Mouse (Mus musculus): ENCODE data around the gene Ogfr. TPM values are rescaled to one million over a fixed set of nuclear protein-coding genes. Genes with fewer than 3 reads are reported as not detected.

Gene Ogfr
- polyA plus RNA-seq (2016; fragmentation: Nextera tagmentation; extraction: Ambion mirVana): 96.4 and 105 TPM in 2 replicates

DNA sequence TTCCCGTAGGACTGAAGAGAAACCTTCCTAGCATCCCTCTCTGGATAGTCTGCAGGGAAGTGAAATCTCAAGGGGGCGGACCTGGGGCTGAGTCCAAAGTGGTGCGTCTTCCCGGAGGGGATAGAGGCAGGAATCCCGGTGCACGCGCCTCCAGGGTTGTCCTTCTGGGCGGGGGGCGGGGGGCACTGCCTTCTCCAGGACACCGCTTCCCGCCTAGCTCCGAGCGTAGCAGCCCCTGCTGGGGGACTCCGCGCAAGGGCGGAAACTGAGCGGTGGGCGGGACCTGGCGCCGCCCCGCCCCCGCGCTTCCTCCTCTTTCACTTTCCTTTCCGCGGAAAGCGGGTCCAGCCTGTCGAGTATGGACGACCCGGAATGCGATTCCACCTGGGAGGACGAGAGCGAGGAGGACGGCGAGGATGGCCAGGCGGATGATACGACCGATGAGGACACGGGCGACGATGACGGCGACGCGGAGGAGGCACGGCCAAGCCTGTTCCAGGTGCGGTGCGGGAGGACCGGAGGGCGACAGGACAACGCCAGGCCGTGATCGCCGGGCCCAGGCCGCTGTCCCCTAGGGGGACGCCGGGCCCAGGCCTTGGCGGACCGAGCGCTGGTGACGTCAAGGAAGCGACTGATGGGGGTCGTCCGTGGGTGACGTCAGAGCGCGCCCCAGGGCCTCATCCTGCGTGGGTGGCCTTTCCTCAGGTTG is at the start of gene Ogfr:
Gene Ogfr (plus strand): TSS at position 123 of the 709 bp plus-strand sequence.
- peaks cover 68% of the 10 kb centered on the region for H3K36me3 ChIP-seq
- H3K9me3 ChIP-seq: no peaks in the 10 kb centered on the region
- DNase-seq (ENCODE audit: low spot score): peak; percentile 90
- H3K4me1 ChIP-seq (replicated peaks): peaks cover 35% of the 10 kb centered on the region
- WGBS: under 1% methylated on average over 66 of the region's 67 CpGs
- H3K27me3 ChIP-seq (ENCODE audit: insufficient read depth, poor library complexity, severe bottlenecking): no peaks in the 10 kb centered on the region
- H3K4me3 ChIP-seq: peak within 1 kb of the TSS; percentile 92
- peak within 1 kb of the TSS; percentile 95 for H3K27ac ChIP-seq

GRCm38 (mm10) chr2:180543675-180544074 is 45.4 kb upstream of the Ogfr start:
- no peaks in the 10 kb centered on the region for H3K9me3 ChIP-seq
- H3K4me1 ChIP-seq (replicated peaks): peaks cover 18% of the 10 kb centered on the region
- H3K4me3 ChIP-seq: no peak overlapping the region
- WGBS: 87% methylated on average over 2 of the region's 2 CpGs
- no peak overlapping the region for H3K27ac ChIP-seq
- no peak for DNase-seq (ENCODE audit: low spot score)
- H3K36me3 ChIP-seq: no peaks in the 10 kb centered on the region
- peaks cover 15% of the 10 kb centered on the region; the same call in 1 of the 2 replicates for H3K27me3 ChIP-seq (ENCODE audit: insufficient read depth, poor library complexity, severe bottlenecking)

DNA sequence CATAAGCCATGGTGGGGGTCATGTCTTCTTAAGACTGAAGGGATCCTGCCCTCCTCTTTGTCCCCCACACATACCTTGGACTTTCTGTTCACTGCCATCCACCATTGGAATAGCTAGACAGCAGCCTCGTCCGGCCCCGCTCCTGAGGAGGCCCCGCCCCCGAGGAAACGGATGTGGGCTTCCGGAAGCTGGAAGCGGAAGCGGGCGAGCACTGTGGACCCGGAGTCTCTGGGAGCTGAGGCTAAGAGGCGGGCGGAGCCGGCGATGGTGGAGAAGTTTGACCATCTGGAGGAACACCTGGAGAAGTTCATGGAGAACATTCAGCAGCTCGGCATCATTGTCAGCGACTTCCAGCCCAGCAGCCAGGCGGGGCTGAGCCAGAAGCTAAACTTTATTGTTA is 44.0 kb upstream of the Ogfr start:
- Histone ChIP-seq H3K27ac (no peak overlapping the region), H3K9me3 (no peaks in the 10 kb centered on the region), H3K4me3 (no peak overlapping the region), H3K27me3 (ENCODE audit: insufficient read depth, poor library complexity, severe bottlenecking) (0 out of 2 replicates have a peak, but pooled peaks cover 15% of the 10 kb centered on the region), H3K36me3 (no peaks in the 10 kb centered on the region), H3K4me1 (replicated peaks) (peaks cover 18% of the 10 kb centered on the region)
- 87% methylated on average over 18 of the region's 18 CpGs for WGBS
- DNase-seq (ENCODE audit: low spot score): no peak

GRCm38 (mm10) chr2:180547384-180548106 is 41.5 kb upstream of the Ogfr start:
- 20% methylated on average over 8 of the region's 8 CpGs for WGBS
- H3K9me3 ChIP-seq: no peaks in the 10 kb centered on the region
- DNase-seq (ENCODE audit: low spot score): peak; percentile 53
- peaks cover 18% of the 10 kb centered on the region for H3K4me1 ChIP-seq (replicated peaks)
- H3K4me3 ChIP-seq: peak overlapping the region; percentile 36
- peaks cover 21% of the 10 kb centered on the region; the same call in 1 of the 2 replicates for H3K27me3 ChIP-seq (ENCODE audit: insufficient read depth, poor library complexity, severe bottlenecking)
- no peaks in the 10 kb centered on the region for H3K36me3 ChIP-seq
- peak overlapping the region; percentile 76 for H3K27ac ChIP-seq

- no peaks in the 10 kb centered on the region for H3K9me3 ChIP-seq
- 80% methylated on average over 3 of the region's 3 CpGs for WGBS
- H3K4me3 ChIP-seq: no peak overlapping the region
- no peak for DNase-seq (ENCODE audit: low spot score)
- peaks cover 10% of the 10 kb centered on the region for H3K4me1 ChIP-seq (replicated peaks)
- H3K36me3 ChIP-seq: no peaks in the 10 kb centered on the region
- H3K27ac ChIP-seq: no peak overlapping the region
- peaks cover 7% of the 10 kb centered on the region; the same call in 1 of the 2 replicates for H3K27me3 ChIP-seq (ENCODE audit: insufficient read depth, poor library complexity, severe bottlenecking)
These were observed 36.7 kb upstream of the Ogfr start for GRCm38 (mm10) chr2:180552340-180552739.

- Histone ChIP-seq H3K4me1 (replicated peaks) (no peaks in the 10 kb centered on the region), H3K4me3 (no peak overlapping the region), H3K27me3 (ENCODE audit: insufficient read depth, poor library complexity, severe bottlenecking) (peaks cover 7% of the 10 kb centered on the region; the same call in 1 of the 2 replicates), H3K27ac (no peak overlapping the region), H3K36me3 (no peaks in the 10 kb centered on the region), H3K9me3 (no peaks in the 10 kb centered on the region)
- no peak for DNase-seq (ENCODE audit: low spot score)
- 51% methylated on average over 3 of the region's 3 CpGs for WGBS
These were observed 33.8 kb upstream of the Ogfr start for GRCm38 (mm10) chr2:180555219-180555618.

DNA sequence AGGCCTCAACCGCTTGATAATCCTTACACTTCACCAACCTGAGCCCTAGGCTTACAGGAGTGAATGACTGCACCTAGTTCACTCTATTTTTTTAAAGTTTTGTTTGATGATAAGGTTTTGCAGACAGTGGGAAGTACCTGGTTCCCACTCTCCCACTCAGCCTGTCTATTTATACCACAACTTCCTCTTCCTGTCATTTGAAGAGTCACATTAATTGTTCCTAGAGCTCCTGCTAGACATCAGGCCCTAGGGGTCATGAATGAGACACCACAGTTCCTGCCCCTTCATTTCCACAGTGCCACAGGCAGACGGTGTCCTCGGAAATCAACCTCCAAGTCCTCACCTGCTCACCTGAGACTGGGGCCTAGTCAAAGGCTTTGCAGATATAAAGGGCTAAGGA is 32.6 kb upstream of the Ogfr start:
- Histone ChIP-seq H3K27ac (no peak overlapping the region), H3K27me3 (ENCODE audit: insufficient read depth, poor library complexity, severe bottlenecking) (peaks cover 4% of the 10 kb centered on the region), H3K4me3 (no peak overlapping the region), H3K9me3 (no peaks in the 10 kb centered on the region), H3K4me1 (replicated peaks) (no peaks in the 10 kb centered on the region), H3K36me3 (no peaks in the 10 kb centered on the region)
- no peak for DNase-seq (ENCODE audit: low spot score)
- WGBS: 85% methylated on average over 3 of the region's 3 CpGs

DNA sequence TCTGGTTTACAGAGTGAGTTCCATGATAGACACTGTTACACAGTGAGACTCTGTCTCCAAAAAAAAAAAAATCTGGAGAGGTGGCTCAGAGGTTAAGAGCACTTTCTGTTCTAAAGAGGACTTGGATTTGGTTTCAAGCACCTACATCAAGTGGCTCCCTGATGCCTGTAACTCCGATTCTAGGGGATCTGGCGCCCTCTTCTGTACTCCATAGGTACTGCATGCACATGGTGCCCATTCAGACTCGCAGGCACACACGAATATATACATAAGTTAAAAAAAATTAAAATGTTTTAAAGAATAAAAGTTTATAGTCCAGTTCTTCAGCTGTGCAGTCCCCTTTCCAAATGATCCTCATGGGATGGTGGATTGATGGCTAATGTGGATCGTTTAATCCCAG is 28.8 kb upstream of the Ogfr start:
- Histone ChIP-seq H3K36me3 (no peaks in the 10 kb centered on the region), H3K27ac (no peak overlapping the region), H3K27me3 (ENCODE audit: insufficient read depth, poor library complexity, severe bottlenecking) (peaks cover 7% of the 10 kb centered on the region; the same call in 1 of the 2 replicates), H3K9me3 (no peaks in the 10 kb centered on the region), H3K4me3 (no peak overlapping the region), H3K4me1 (replicated peaks) (peaks cover 9% of the 10 kb centered on the region; the same call in 1 of the 2 replicates)
- peak; percentile 24 for DNase-seq (ENCODE audit: low spot score)
- WGBS: 49% methylated on average over 5 of the region's 5 CpGs

DNA sequence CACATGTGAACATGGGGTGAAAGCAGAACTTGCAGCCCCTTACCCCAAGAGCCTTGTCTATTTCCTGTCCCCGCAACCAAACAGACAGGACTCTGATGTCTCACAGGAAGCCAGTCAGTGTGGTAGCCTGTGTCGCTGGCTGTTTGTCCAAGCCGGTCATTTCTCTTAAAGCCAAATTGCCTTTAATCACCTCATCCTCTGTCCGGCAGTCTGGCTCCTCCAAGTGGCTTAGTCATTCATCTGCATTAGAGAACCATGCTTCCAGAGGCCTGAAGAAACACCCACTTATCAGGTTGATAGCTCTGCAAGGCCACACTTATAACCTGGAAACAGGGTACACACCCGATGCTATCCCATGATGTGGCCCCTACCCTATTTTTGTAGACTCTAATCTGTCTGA is 26.9 kb upstream of the Ogfr start:
- Histone ChIP-seq H3K4me1 (replicated peaks) (peaks cover 9% of the 10 kb centered on the region; the same call in 1 of the 2 replicates), H3K9me3 (no peaks in the 10 kb centered on the region), H3K36me3 (no peaks in the 10 kb centered on the region), H3K27me3 (ENCODE audit: insufficient read depth, poor library complexity, severe bottlenecking) (peaks cover 7% of the 10 kb centered on the region; the same call in 1 of the 2 replicates), H3K4me3 (no peak overlapping the region), H3K27ac (no peak overlapping the region)
- 72% methylated on average over 5 of the region's 5 CpGs for WGBS
- no peak for DNase-seq (ENCODE audit: low spot score)

DNA sequence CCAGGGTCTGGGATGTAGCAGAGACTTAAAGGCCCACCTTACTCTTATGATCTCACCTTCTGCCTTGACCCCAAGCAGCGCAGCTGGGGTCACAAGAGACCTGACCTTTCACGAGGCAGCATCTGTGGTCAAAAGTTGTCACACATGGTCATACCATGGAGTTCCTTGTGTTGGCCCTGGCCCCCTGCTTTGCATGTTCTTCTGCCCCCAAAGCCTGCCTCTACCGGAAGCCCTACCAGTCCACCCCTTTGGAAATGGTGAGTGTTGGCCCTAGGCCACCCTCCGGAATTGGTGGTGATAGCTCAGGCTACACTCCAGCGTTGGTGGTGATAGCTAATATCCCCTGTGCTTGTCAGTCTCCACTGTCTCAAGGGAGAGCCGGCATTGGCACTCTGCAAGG is 25.7 kb upstream of the Ogfr start:
- H3K9me3 ChIP-seq: no peaks in the 10 kb centered on the region
- WGBS: 61% methylated on average over 6 of the region's 6 CpGs
- no peak for DNase-seq (ENCODE audit: low spot score)
- H3K36me3 ChIP-seq: no peaks in the 10 kb centered on the region
- peaks cover 7% of the 10 kb centered on the region; the same call in 1 of the 2 replicates for H3K27me3 ChIP-seq (ENCODE audit: insufficient read depth, poor library complexity, severe bottlenecking)
- no peak overlapping the region for H3K4me3 ChIP-seq
- no peak overlapping the region for H3K27ac ChIP-seq
- peaks cover 9% of the 10 kb centered on the region; the same call in 1 of the 2 replicates for H3K4me1 ChIP-seq (replicated peaks)

DNA sequence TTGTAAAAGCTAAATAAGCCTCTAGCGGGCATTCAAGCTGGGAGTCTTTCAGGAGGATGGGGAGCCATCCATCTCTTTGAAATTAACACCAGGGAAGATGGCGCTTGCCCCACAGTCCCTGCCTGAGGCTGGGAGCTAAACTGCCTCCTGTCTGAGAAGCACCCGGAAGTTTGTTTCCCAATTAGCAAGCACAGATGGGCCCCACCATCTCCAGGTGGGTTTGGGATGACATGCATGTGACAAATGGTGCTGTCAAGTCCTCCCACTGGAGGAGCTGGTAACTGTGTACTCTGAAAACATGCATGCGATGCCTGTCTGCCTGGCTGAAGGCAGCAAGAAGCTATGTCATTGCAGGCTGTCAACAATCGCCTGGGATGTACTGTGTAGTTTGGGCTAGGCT is 25.2 kb upstream of the Ogfr start:
- H3K27me3 ChIP-seq (ENCODE audit: insufficient read depth, poor library complexity, severe bottlenecking): peaks cover 7% of the 10 kb centered on the region; the same call in 1 of the 2 replicates
- WGBS: 44% methylated on average over 5 of the region's 5 CpGs
- no peak overlapping the region for H3K4me3 ChIP-seq
- no peaks in the 10 kb centered on the region for H3K9me3 ChIP-seq
- H3K4me1 ChIP-seq (replicated peaks): peaks cover 9% of the 10 kb centered on the region; the same call in 1 of the 2 replicates
- H3K36me3 ChIP-seq: no peaks in the 10 kb centered on the region
- H3K27ac ChIP-seq: no peak overlapping the region
- no peak for DNase-seq (ENCODE audit: low spot score)

DNA sequence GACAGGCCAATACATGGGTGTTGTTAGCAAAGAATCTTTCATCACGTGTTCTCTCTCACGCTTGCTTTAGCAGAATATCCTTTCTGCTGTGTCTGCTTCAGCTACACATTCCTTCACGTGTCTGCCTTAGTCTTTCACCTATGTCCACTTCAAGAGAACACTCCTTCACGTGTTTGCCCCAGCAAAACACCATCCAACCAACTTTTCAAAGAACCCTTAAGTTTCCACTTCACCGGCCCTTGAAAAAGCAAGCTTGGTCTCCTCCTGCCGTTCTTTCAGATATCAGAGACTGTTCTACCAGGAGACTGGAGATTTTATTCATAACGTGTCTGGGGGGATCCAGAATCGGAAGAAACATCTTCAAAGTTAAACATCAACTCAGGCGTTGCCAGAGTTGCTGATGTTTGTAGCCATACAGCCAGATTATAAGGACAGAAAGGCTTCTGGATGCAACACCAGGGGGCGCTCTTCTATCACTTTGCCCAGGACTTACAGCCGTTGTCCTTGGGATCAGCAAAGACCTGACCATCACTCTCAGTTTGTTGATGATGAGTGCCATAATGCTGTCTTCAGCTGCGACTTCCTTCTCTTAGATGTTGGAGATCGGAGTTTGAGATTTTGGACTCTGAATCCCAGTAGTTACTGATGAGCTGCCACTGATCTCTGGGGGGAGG is 22.7 kb upstream of the Ogfr start:
- H3K4me1 ChIP-seq (replicated peaks): peaks cover 9% of the 10 kb centered on the region; the same call in 1 of the 2 replicates
- peak; percentile 70 for DNase-seq (ENCODE audit: low spot score)
- H3K4me3 ChIP-seq: no peak overlapping the region
- 38% methylated on average over 13 of the region's 13 CpGs for WGBS
- H3K27me3 ChIP-seq (ENCODE audit: insufficient read depth, poor library complexity, severe bottlenecking): peaks cover 22% of the 10 kb centered on the region
- H3K27ac ChIP-seq: no peak overlapping the region
- H3K9me3 ChIP-seq: no peaks in the 10 kb centered on the region
- H3K36me3 ChIP-seq: no peaks in the 10 kb centered on the region

All from hindbrain, embryonic 10.5 days (tissue).